Mouse (Mus musculus): ENCODE results near the gene Klhdc3. TPM values are rescaled to one million over a fixed set of nuclear protein-coding genes. Genes with fewer than 3 reads are reported as not detected.

Klhdc3 gene
- polyA plus RNA-seq (2012; fragmentation: generic; extraction: Trizol): 58.6 TPM
- long read RNA-seq, experiment 1, transcript Klhdc3-202 (11 exons, 1,954 nt): minor isoform, 6 of 46 reads
- long read RNA-seq, experiment 1, transcript Klhdc3-201 (12 exons, 2,100 nt): major isoform, 26 of 46 reads
- long read RNA-seq, experiment 1, partial matches to known transcripts: 6 of 46 reads
- long read RNA-seq, experiment 1, other reads (novel, unspliced or antisense): 8 of 46 reads
- long read RNA-seq, experiment 2, transcript Klhdc3-202 (11 exons, 1,954 nt): minor isoform, 15 of 144 reads
- long read RNA-seq, experiment 2, transcript Klhdc3-201 (12 exons, 2,100 nt): major isoform, 117 of 144 reads
- long read RNA-seq, experiment 2, partial matches to known transcripts: 4 of 144 reads
- long read RNA-seq, experiment 2, other reads (novel, unspliced or antisense): 6 of 144 reads

- Histone ChIP-seq H3ac (ENCODE audit: control insufficient read depth, insufficient read length, low read depth) (peak within 1 kb of the TSS; percentile 68), H3K79me3 (ENCODE audit: low read depth) (peaks cover 19% of the 10 kb centered on the region), H3K36me3 (ENCODE audit: control insufficient read depth, insufficient read depth) (peaks cover 45% of the 10 kb centered on the region), H3K27me3 (ENCODE audit: control insufficient read depth, insufficient read depth, insufficient read length) (no peaks in the 10 kb centered on the region), H3K4me3 (ENCODE audit: insufficient read depth, poor library complexity, severe bottlenecking) (peak within 1 kb of the TSS; percentile 91), H3K79me2 (ENCODE audit: control insufficient read depth, insufficient read depth) (peaks cover 47% of the 10 kb centered on the region)
- TF ChIP-seq MYOG (IDR thresholded peaks at IDR 0.05; ENCODE audit: control insufficient read depth, extremely low read depth, insufficient read length): no peak
- no peak for TF ChIP-seq MYOD1 (IDR thresholded peaks at IDR 0.05; ENCODE audit: control insufficient read depth, insufficient read length, low read depth)
- TF ChIP-seq FOSL1 (IDR thresholded peaks at IDR 0.05; ENCODE audit: insufficient read depth, low read length, poor library complexity, severe bottlenecking): no peak
- TF ChIP-seq CTCF (IDR thresholded peaks at IDR 0.05; ENCODE audit: control insufficient read depth, insufficient read depth, insufficient read length): no peak
- peak; percentile 32 for TF ChIP-seq CEBPB (IDR thresholded peaks at IDR 0.05; ENCODE audit: low read depth)
- TF ChIP-seq MAX (IDR thresholded peaks at IDR 0.05): peak; percentile 10
- TF ChIP-seq USF1 (IDR thresholded peaks at IDR 0.05; ENCODE audit: low read depth): no peak
Measured at GRCm38 (mm10) chr17:46680760-46681373, at the start of gene Klhdc3. Klhdc3 (minus strand) TSS chr17:46680914.

- no peaks in the 10 kb centered on the region for H3K79me2 ChIP-seq (ENCODE audit: control insufficient read depth, insufficient read depth)
- H3K79me3 ChIP-seq (ENCODE audit: low read depth): no peaks in the 10 kb centered on the region
- no peak within 1 kb of the TSS for H3K4me3 ChIP-seq (ENCODE audit: insufficient read depth, poor library complexity, severe bottlenecking)
- TF ChIP-seq FOSL1 (IDR thresholded peaks at IDR 0.05; ENCODE audit: insufficient read depth, low read length, poor library complexity, severe bottlenecking) (no peak), CEBPB (IDR thresholded peaks at IDR 0.05; ENCODE audit: low read depth) (no peak), MYOG (IDR thresholded peaks at IDR 0.05; ENCODE audit: control insufficient read depth, extremely low read depth, insufficient read length) (no peak), MYOD1 (IDR thresholded peaks at IDR 0.05; ENCODE audit: control insufficient read depth, insufficient read length, low read depth) (no peak), CTCF (IDR thresholded peaks at IDR 0.05; ENCODE audit: control insufficient read depth, insufficient read depth, insufficient read length) (no peak), USF1 (IDR thresholded peaks at IDR 0.05; ENCODE audit: low read depth) (no peak)
- H3K27me3 ChIP-seq (ENCODE audit: control insufficient read depth, insufficient read depth, insufficient read length): no peaks in the 10 kb centered on the region
- no peaks in the 10 kb centered on the region for H3K36me3 ChIP-seq (ENCODE audit: control insufficient read depth, insufficient read depth)
- H3ac ChIP-seq (ENCODE audit: control insufficient read depth, insufficient read length, low read depth): no peak within 1 kb of the TSS
Measured at GRCm38 (mm10) chr17:46728904-46729318, 48.2 kb upstream of the Klhdc3 start, which contains the start of gene Gnmt. Gnmt (minus strand) TSS chr17:46729168.

- Histone ChIP-seq H3K27me3 (ENCODE audit: control insufficient read depth, insufficient read depth, insufficient read length) (no peaks in the 10 kb centered on the region), H3K79me3 (ENCODE audit: low read depth) (no peaks in the 10 kb centered on the region), H3K79me2 (ENCODE audit: control insufficient read depth, insufficient read depth) (no peaks in the 10 kb centered on the region), H3K36me3 (ENCODE audit: control insufficient read depth, insufficient read depth) (no peaks in the 10 kb centered on the region), H3ac (ENCODE audit: control insufficient read depth, insufficient read length, low read depth) (no peak overlapping the region), H3K4me3 (ENCODE audit: insufficient read depth, poor library complexity, severe bottlenecking) (no peak overlapping the region)
- TF ChIP-seq MAX (IDR thresholded peaks at IDR 0.05): no peak
- TF ChIP-seq CTCF (IDR thresholded peaks at IDR 0.05; ENCODE audit: control insufficient read depth, insufficient read depth, insufficient read length): no peak
- TF ChIP-seq MYOD1 (IDR thresholded peaks at IDR 0.05; ENCODE audit: control insufficient read depth, insufficient read length, low read depth): no peak
- TF ChIP-seq CEBPB (IDR thresholded peaks at IDR 0.05; ENCODE audit: low read depth): no peak
- TF ChIP-seq FOSL1 (IDR thresholded peaks at IDR 0.05; ENCODE audit: insufficient read depth, low read length, poor library complexity, severe bottlenecking): no peak
- TF ChIP-seq MYOG (IDR thresholded peaks at IDR 0.05; ENCODE audit: control insufficient read depth, extremely low read depth, insufficient read length): no peak
- TF ChIP-seq USF1 (IDR thresholded peaks at IDR 0.05; ENCODE audit: low read depth): no peak
Measured at GRCm38 (mm10) chr17:46728496-46728895, 47.8 kb upstream of the Klhdc3 start.

GRCm38 (mm10) chr17:46728021-46728420 is 47.3 kb upstream of the Klhdc3 start:
- no peaks in the 10 kb centered on the region for H3K79me2 ChIP-seq (ENCODE audit: control insufficient read depth, insufficient read depth)
- H3K27me3 ChIP-seq (ENCODE audit: control insufficient read depth, insufficient read depth, insufficient read length): no peaks in the 10 kb centered on the region
- no peaks in the 10 kb centered on the region for H3K36me3 ChIP-seq (ENCODE audit: control insufficient read depth, insufficient read depth)
- no peaks in the 10 kb centered on the region for H3K79me3 ChIP-seq (ENCODE audit: low read depth)
- no peak overlapping the region for H3K4me3 ChIP-seq (ENCODE audit: insufficient read depth, poor library complexity, severe bottlenecking)
- TF ChIP-seq CEBPB (IDR thresholded peaks at IDR 0.05; ENCODE audit: low read depth) (no peak), CTCF (IDR thresholded peaks at IDR 0.05; ENCODE audit: control insufficient read depth, insufficient read depth, insufficient read length) (no peak), USF1 (IDR thresholded peaks at IDR 0.05; ENCODE audit: low read depth) (no peak), MYOG (IDR thresholded peaks at IDR 0.05; ENCODE audit: control insufficient read depth, extremely low read depth, insufficient read length) (no peak), MYOD1 (IDR thresholded peaks at IDR 0.05; ENCODE audit: control insufficient read depth, insufficient read length, low read depth) (no peak), FOSL1 (IDR thresholded peaks at IDR 0.05; ENCODE audit: insufficient read depth, low read length, poor library complexity, severe bottlenecking) (no peak), MAX (IDR thresholded peaks at IDR 0.05) (no peak)
- H3ac ChIP-seq (ENCODE audit: control insufficient read depth, insufficient read length, low read depth): no peak overlapping the region

GRCm38 (mm10) chr17:46727271-46727670 is 46.6 kb upstream of the Klhdc3 start:
- Histone ChIP-seq H3ac (ENCODE audit: control insufficient read depth, insufficient read length, low read depth) (no peak overlapping the region), H3K36me3 (ENCODE audit: control insufficient read depth, insufficient read depth) (no peaks in the 10 kb centered on the region), H3K27me3 (ENCODE audit: control insufficient read depth, insufficient read depth, insufficient read length) (no peaks in the 10 kb centered on the region), H3K4me3 (ENCODE audit: insufficient read depth, poor library complexity, severe bottlenecking) (no peak overlapping the region), H3K79me2 (ENCODE audit: control insufficient read depth, insufficient read depth) (no peaks in the 10 kb centered on the region), H3K79me3 (ENCODE audit: low read depth) (no peaks in the 10 kb centered on the region)
- TF ChIP-seq MYOD1 (IDR thresholded peaks at IDR 0.05; ENCODE audit: control insufficient read depth, insufficient read length, low read depth) (no peak), MYOG (IDR thresholded peaks at IDR 0.05; ENCODE audit: control insufficient read depth, extremely low read depth, insufficient read length) (no peak), USF1 (IDR thresholded peaks at IDR 0.05; ENCODE audit: low read depth) (no peak), MAX (IDR thresholded peaks at IDR 0.05) (no peak), CEBPB (IDR thresholded peaks at IDR 0.05; ENCODE audit: low read depth) (no peak), FOSL1 (IDR thresholded peaks at IDR 0.05; ENCODE audit: insufficient read depth, low read length, poor library complexity, severe bottlenecking) (no peak), CTCF (IDR thresholded peaks at IDR 0.05; ENCODE audit: control insufficient read depth, insufficient read depth, insufficient read length) (no peak)

Data from C2C12 (cell line).